Mouse (Mus musculus) heart, embryonic 10.5 days (tissue): Measurements from ENCODE around the gene Jazf1. TPM values are rescaled to one million over a fixed set of nuclear protein-coding genes. Genes with fewer than 3 reads are reported as not detected.

ENCODE experiments used
- DNase-seq: peaks from one replicate; pipeline ENCODE4 v3.0.0-alpha.2; 2017; ENCODE audit warnings: low spot score
- H3K27ac ChIP-seq: fragments of 300-500 bp; sonication (generic); 2 replicates; pipeline ENCODE4 v1.5.1; 2016; ENCODE audit warnings: mild to moderate bottlenecking
- H3K27me3 ChIP-seq: fragments of 300-500 bp; sonication (generic); 2 replicates; pipeline ENCODE4 v1.6.1; 2016; ENCODE audit warnings: mild to moderate bottlenecking; ENCODE audit not compliant: poor library complexity, insufficient read depth, severe bottlenecking
- H3K36me3 ChIP-seq: fragments of 300-500 bp; sonication (generic); 2 replicates; pipeline ENCODE4 v1.6.1; 2016; ENCODE audit warnings: mild to moderate bottlenecking, moderate library complexity
- H3K4me1 ChIP-seq: fragments of 300-500 bp; sonication (generic); 2 replicates; pipeline ENCODE4 v1.6.1; 2016; ENCODE audit warnings: mild to moderate bottlenecking
- H3K4me3 ChIP-seq: fragments of 300-500 bp; sonication (generic); 2 replicates; pipeline ENCODE4 v1.5.1; 2016; ENCODE audit warnings: mild to moderate bottlenecking, moderate library complexity
- H3K9me3 ChIP-seq: fragments of 300-500 bp; sonication (generic); 2 replicates; pipeline ENCODE4 v1.6.1; 2016; ENCODE audit warnings: mild to moderate bottlenecking, moderate library complexity
- WGBS: fragments of 180-500 bp; shearing (Covaris S2); methylation state at CpG from one replicate; pipeline ENCODE4 v1.1.7; 2016; 5-methylcytosine and 5-hydroxymethylcytosine counted together
- polyA plus RNA-seq: library from polyadenylated mRNA; unstranded; fragments of >200 nt; fragmentation: Nextera tagmentation; extraction: Ambion mirVana; gene quantifications from 2 replicates; pipeline ENCODE4 v1.2.1, GENCODE M21; 2016

Gene Jazf1
- polyA plus RNA-seq, 1 experiment from 2014 or later: 6.4 TPM

DNA sequence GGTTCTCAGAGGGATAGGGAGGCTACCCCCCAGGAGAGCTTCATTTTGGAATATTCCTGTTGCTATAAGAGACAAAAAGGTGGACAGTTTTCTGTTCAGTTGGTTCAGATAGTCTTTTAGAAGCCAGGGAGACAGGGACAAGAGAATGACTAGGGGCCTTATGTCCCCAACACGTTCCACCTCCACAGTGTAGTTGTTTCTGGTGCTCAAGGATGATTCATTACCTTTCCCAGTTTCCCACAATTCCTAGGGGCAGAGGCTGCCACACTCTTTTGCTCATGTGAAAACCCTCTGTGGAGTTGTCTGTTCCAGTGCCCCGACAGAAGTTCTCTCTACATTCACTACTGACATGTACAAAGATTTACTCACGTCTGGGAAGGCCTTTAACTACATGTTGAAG lies 223.7 kb downstream of the Jazf1 start:
- Histone ChIP-seq H3K36me3 (no peaks in the 10 kb centered on the region), H3K4me1 (peaks cover 16% of the 10 kb centered on the region), H3K9me3 (no peaks in the 10 kb centered on the region), H3K4me3 (no peak overlapping the region), H3K27me3 (no peaks in the 10 kb centered on the region), H3K27ac (no peak overlapping the region)
- DNase-seq: no peak
- 79% methylated on average over 3 of the region's 3 CpGs for WGBS

GRCm38 (mm10) chr6:52843027-52843426 lies 225.4 kb downstream of the Jazf1 start:
- Histone ChIP-seq H3K36me3 (no peaks in the 10 kb centered on the region), H3K4me1 (peaks cover 24% of the 10 kb centered on the region), H3K27ac (no peak overlapping the region), H3K4me3 (no peak overlapping the region), H3K9me3 (no peaks in the 10 kb centered on the region), H3K27me3 (no peaks in the 10 kb centered on the region)
- DNase-seq: no peak
- 45% methylated on average over 4 of the region's 4 CpGs for WGBS

DNA sequence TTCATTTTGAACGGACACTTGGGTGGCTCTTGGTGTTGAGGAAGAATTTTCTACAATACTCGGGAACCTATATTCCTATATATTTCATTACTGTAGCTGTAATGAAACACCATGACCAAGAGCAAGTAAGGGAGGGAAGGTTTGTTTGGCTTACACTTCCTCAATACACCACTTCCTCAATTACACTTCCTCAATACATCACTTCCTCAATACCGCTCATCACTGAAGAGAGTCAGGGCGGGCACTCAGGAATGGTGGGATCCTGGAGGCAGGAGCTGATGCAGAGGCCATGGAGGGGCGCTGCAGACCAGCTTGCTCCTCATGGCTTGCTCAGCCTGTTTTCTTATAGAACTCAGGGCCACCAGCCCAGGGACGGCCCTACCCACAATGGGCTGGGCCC lies 225.8 kb downstream of the Jazf1 start:
- Histone ChIP-seq H3K27me3 (no peaks in the 10 kb centered on the region), H3K4me3 (no peak overlapping the region), H3K27ac (no peak overlapping the region), H3K4me1 (peaks cover 27% of the 10 kb centered on the region), H3K36me3 (no peaks in the 10 kb centered on the region), H3K9me3 (no peaks in the 10 kb centered on the region)
- 83% methylated on average over 6 of the region's 6 CpGs for WGBS
- no peak for DNase-seq

GRCm38 (mm10) chr6:52841611-52842010 lies 226.8 kb downstream of the Jazf1 start:
- DNase-seq: no peak
- 85% methylated on average over 2 of the region's 2 CpGs for WGBS
- Histone ChIP-seq H3K9me3 (no peaks in the 10 kb centered on the region), H3K27me3 (no peaks in the 10 kb centered on the region), H3K4me1 (peaks cover 28% of the 10 kb centered on the region), H3K27ac (no peak overlapping the region), H3K4me3 (no peak overlapping the region), H3K36me3 (no peaks in the 10 kb centered on the region)

GRCm38 (mm10) chr6:52840589-52841044 lies 227.8 kb downstream of the Jazf1 start:
- H3K27ac ChIP-seq: peak overlapping the region; percentile 62; the same call in 1 of the 2 replicates
- no peak for DNase-seq
- no peaks in the 10 kb centered on the region for H3K27me3 ChIP-seq
- peaks cover 34% of the 10 kb centered on the region for H3K4me1 ChIP-seq
- H3K36me3 ChIP-seq: no peaks in the 10 kb centered on the region
- H3K4me3 ChIP-seq: no peak overlapping the region
- H3K9me3 ChIP-seq: no peaks in the 10 kb centered on the region
- WGBS: 17% methylated on average over 9 of the region's 9 CpGs

DNA sequence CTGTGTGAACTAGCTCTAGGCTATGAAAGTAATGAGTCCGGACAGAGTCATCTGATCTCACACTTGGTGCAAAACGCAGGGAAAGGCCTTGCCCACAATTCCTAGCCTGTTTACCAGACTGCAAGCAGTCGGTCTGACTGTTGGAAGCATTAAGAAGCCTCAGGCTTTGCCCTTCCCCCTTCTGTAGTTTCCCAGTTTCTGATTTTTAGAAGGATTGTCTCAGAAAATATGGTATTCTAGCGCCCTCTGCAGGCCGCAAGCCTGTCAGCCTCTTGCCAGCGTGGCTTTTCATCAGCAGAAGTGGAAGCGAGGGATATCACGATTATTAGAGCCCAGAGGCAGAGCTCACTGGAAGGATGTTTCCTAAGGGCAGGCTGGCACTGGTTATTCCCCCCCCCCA lies 229.7 kb downstream of the Jazf1 start:
- 7% methylated on average over 8 of the region's 8 CpGs for WGBS
- Histone ChIP-seq H3K27me3 (no peaks in the 10 kb centered on the region), H3K4me1 (peaks cover 34% of the 10 kb centered on the region), H3K36me3 (no peaks in the 10 kb centered on the region), H3K9me3 (no peaks in the 10 kb centered on the region), H3K4me3 (no peak overlapping the region), H3K27ac (no peak overlapping the region)
- peak; percentile 91 for DNase-seq

- H3K36me3 ChIP-seq: no peaks in the 10 kb centered on the region
- no peak for DNase-seq
- H3K4me1 ChIP-seq: peaks cover 31% of the 10 kb centered on the region
- WGBS: 73% methylated on average over 4 of the region's 4 CpGs
- no peak overlapping the region for H3K4me3 ChIP-seq
- no peak overlapping the region for H3K27ac ChIP-seq
- H3K27me3 ChIP-seq: no peaks in the 10 kb centered on the region
- no peaks in the 10 kb centered on the region for H3K9me3 ChIP-seq
These were observed 230.6 kb downstream of the Jazf1 start for GRCm38 (mm10) chr6:52837792-52838191.

DNA sequence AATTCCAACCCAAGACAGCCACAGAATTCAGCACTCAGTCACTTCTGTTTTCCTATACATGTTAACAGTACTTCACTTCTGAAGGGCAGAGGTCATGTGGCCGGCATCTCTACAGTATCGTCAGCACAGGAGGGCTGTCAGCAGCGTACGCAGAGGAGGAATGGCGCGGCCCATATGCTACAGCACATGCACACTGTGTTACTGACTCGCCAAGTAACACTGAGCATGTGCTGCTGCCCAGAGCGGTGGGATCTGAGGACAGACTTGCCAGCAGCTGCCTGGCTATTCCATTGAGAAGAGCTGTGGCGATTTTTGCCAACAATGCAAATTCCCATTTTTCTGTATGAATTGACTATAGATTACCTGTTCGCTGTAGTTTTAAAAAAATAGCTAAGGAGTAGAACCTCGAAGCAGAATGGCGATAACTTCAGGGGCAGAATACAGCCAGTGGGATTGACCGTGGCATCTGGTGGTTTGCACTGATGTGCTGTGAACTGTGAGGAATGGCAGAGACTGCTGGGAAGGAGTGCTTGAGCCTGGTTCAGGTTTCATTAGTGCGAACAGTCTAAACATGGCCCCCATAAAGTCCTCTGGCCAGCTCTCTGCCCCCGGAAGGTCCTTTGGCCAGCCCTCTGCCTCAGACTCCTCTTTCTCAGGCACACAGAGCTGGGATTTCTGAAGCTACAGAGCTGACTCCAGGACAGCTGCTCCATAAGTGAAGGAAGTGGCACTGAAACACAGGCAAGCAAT lies 232.1 kb downstream of the Jazf1 start:
- no peak for DNase-seq
- H3K27me3 ChIP-seq: no peaks in the 10 kb centered on the region
- 75% methylated on average over 15 of the region's 15 CpGs for WGBS
- H3K27ac ChIP-seq: no peak overlapping the region
- H3K4me1 ChIP-seq: peaks cover 29% of the 10 kb centered on the region
- H3K4me3 ChIP-seq: no peak overlapping the region
- H3K9me3 ChIP-seq: no peaks in the 10 kb centered on the region
- H3K36me3 ChIP-seq: no peaks in the 10 kb centered on the region

GRCm38 (mm10) chr6:52827752-52828277 lies 240.6 kb downstream of the Jazf1 start:
- H3K4me3 ChIP-seq: no peak overlapping the region
- no peaks in the 10 kb centered on the region for H3K9me3 ChIP-seq
- H3K36me3 ChIP-seq: no peaks in the 10 kb centered on the region
- DNase-seq: no peak
- no peaks in the 10 kb centered on the region; the same call in 1 of the 2 replicates for H3K4me1 ChIP-seq
- H3K27ac ChIP-seq: no peak overlapping the region
- 83% methylated on average over 2 of the region's 2 CpGs for WGBS
- no peaks in the 10 kb centered on the region for H3K27me3 ChIP-seq

GRCm38 (mm10) chr6:52825535-52825934 lies 242.9 kb downstream of the Jazf1 start:
- 62% methylated on average over 5 of the region's 5 CpGs for WGBS
- Histone ChIP-seq H3K4me1 (no peaks in the 10 kb centered on the region; the same call in 1 of the 2 replicates), H3K27ac (no peak overlapping the region)

GRCm38 (mm10) chr6:52824977-52825482 lies 243.4 kb downstream of the Jazf1 start:
- no peak for DNase-seq
- H3K27me3 ChIP-seq: no peaks in the 10 kb centered on the region
- no peak overlapping the region for H3K27ac ChIP-seq
- no peaks in the 10 kb centered on the region for H3K36me3 ChIP-seq
- 76% methylated on average over 3 of the region's 3 CpGs for WGBS
- H3K9me3 ChIP-seq: no peaks in the 10 kb centered on the region
- H3K4me1 ChIP-seq: no peaks in the 10 kb centered on the region; the same call in 1 of the 2 replicates
- no peak overlapping the region for H3K4me3 ChIP-seq

More at GRCm38 (mm10) chr6:52825535-52825934, 242.9 kb downstream of the Jazf1 start:
- no peak for DNase-seq
- Histone ChIP-seq H3K4me3 (no peak overlapping the region), H3K9me3 (no peaks in the 10 kb centered on the region), H3K36me3 (no peaks in the 10 kb centered on the region), H3K27me3 (no peaks in the 10 kb centered on the region)

- no peaks in the 10 kb centered on the region for H3K36me3 ChIP-seq
- no peak overlapping the region for H3K27ac ChIP-seq
- no peaks in the 10 kb centered on the region for H3K4me1 ChIP-seq
- no peaks in the 10 kb centered on the region for H3K27me3 ChIP-seq
- DNase-seq: no peak
- no peak overlapping the region for H3K4me3 ChIP-seq
- 79% methylated on average over 7 of the region's 7 CpGs for WGBS
- H3K9me3 ChIP-seq: no peaks in the 10 kb centered on the region
These were observed 245.4 kb downstream of the Jazf1 start for GRCm38 (mm10) chr6:52823064-52823463.

DNA sequence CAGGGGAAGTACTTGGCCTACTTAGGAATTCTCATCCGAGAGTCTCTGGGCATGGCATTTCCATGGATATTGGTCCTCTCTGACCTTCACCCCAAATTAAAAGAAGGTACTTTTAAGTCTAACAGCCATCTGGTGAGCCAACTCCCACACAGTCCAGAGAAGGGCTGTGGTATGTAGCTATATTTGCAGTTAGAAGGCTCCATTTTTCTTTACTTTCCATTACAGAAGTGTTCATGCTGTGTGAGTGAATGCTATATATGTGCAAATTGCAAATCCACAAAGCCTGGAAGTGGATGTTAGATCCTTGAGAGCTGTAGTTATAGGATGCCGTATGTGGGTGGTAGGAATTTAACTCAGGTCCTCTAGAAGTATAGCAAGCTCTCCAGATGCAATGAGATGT lies 245.8 kb downstream of the Jazf1 start:
- Histone ChIP-seq H3K4me1 (no peaks in the 10 kb centered on the region), H3K9me3 (no peaks in the 10 kb centered on the region), H3K36me3 (no peaks in the 10 kb centered on the region), H3K4me3 (no peak overlapping the region), H3K27ac (no peak overlapping the region), H3K27me3 (no peaks in the 10 kb centered on the region)
- DNase-seq: no peak
- 87% methylated on average over 2 of the region's 2 CpGs for WGBS
